Mouse (Mus musculus): ENCODE results near the gene Maml2.

Gene Maml2

DNA sequence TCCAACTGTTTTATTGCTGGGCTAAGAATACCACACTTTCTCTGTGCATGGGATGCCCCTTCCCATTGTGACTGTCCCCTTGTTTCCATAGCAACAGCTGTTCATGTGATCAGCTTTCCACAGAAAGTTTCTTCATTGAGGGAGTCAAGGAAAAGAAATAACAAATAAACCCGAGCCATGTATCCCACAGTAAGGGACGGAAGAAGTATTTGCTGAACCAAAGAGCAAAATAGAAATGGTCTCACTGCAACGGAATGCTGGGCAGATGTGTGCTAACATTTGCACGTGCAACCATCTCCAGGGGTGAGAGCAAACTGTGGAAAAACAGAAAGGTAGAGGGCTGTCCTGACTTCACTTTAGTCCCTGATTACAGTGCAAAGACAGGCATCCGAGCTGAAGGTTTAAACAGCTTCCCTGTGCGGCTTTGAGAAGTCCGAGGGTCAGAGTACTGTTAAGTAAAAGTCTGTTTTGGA lies 156.9 kb downstream of the Maml2 start:
- no peak for DNase-seq

DNA sequence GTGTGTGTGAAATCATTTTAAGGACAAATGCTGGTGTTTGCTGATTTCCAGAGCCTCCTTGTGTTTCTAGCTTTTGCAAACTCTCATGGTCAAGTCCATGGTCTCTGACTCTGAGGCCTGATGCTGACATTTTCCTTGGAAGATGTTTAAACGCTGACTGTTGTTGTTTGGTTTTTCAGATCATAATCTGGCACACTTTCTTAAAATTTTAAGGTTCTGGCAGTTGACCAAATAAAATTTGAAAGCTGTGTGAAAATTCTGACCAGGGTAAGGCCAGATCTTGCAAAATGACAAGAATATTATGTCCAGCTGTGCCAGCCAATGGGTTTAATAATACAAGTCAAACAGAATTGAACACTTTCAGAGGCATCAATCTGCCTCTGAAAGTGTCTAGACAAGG lies 157.5 kb downstream of the Maml2 start:
- DNase-seq, result no peak

DNA sequence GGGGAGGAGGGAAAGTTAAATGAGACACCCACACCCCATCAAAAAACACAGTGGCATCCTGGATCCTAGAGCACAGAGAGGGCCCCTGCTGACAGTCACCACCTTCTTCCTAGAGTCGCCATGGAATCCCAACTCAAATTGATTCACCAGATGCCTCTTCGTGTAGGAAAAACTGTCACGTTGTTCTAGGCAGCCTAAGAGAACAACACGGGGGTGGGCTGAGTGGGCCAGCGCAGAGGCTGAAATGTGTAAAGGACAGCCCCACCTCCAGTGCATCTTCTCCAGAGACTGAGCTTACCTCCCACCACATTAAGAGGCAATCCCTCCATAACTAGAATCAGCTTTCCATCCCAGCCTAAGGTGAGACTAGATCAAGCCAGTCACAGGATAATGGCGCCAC lies 160.0 kb downstream of the Maml2 start:
- no peak for DNase-seq

DNA sequence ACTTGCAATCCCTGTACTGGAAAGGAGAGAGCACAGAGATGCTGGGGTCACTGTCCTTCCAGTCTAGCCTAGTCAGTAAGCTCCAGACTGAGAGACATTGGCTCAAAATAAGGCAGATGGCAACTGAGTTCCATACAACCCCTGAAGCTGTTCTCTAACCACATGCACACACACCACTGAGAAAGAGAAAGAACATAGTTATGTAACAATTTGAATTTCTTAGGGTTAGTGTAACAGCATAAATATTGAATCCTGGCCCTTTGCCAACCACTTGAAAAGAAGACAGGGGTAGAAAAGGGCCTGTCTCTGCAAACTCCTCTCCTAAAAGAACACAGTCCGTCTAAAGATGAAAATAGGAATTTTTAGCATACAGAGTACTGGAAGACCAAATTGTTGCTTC lies 161.6 kb downstream of the Maml2 start:
- no peak for DNase-seq

DNA sequence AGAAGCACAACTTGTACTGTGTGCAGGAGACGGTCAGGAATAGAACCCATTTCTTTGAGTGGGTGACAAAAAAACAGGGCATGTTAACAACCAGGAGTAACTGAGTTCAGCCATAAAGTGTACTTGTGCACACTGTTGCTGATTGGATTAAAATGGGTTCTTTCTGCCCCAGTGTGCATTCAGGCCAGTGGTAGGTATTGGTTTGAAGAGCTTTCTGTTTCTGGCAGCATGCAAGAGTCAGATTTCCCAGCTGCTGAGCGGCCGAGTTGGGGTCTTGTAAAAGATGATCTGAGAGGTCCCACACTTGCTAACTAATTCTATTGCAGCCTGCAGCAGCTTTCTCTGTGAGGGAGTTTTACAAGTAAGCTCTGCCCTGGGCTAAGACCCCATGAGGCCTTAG lies 162.3 kb downstream of the Maml2 start:
- DNase-seq, result no peak

- DNase-seq, result no peak
These were observed 163.2 kb downstream of the Maml2 start for GRCm38 (mm10) chr9:13460926-13461325.

GRCm38 (mm10) chr9:13465358-13466020 lies 167.7 kb downstream of the Maml2 start:
- DNase-seq, result no peak

DNA sequence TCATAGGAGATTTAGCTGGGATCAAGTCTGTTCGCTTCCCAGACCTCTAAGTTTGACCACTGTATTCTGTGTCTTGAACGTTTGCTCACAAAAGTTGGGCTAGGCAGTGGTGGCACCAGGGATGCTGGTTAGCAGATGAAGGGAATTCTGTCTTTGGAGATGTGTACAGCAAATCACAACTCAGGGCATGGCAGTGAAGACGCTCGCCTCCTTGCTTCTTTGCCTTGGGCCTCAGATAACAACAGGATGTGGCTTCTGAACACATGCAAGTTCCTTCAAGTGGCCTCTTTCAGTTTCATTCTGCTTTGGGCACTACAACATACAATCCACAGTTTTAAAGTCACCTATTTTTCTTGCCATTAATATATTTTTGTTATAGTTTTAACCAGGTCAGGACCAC lies 168.6 kb downstream of the Maml2 start:
- DNase-seq, result peak; percentile 62

- DNase-seq, result peak; percentile 53
These were observed 169.1 kb downstream of the Maml2 start for GRCm38 (mm10) chr9:13466816-13467215.

- no peak for DNase-seq
These were observed 170.0 kb downstream of the Maml2 start for GRCm38 (mm10) chr9:13467745-13468144.

- peak; percentile 62 for DNase-seq
These were observed 171.0 kb downstream of the Maml2 start for GRCm38 (mm10) chr9:13468778-13469177.

DNA sequence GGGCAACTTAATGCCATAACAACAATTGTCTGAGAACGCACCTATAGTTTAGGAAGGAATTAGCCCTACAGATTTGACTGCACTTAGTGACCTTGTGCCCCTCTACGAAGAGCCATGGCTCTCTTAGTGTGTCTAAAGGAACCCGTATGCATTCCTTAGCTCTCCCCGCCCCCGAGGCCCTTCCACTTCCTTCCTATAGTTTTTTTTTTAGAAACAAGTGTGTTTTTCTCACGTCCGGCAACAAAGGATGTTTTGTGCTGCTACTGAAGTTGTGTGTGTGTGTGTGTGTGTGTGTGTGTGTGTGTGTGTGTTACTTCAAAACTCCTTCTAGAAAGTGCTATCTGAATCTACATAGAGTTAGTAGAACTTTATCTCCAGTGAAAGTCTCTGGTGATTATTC lies 172.3 kb downstream of the Maml2 start:
- DNase-seq, result peak; percentile 68

GRCm38 (mm10) chr9:13474951-13475350 lies 177.2 kb downstream of the Maml2 start:
- DNase-seq, result no peak

DNA sequence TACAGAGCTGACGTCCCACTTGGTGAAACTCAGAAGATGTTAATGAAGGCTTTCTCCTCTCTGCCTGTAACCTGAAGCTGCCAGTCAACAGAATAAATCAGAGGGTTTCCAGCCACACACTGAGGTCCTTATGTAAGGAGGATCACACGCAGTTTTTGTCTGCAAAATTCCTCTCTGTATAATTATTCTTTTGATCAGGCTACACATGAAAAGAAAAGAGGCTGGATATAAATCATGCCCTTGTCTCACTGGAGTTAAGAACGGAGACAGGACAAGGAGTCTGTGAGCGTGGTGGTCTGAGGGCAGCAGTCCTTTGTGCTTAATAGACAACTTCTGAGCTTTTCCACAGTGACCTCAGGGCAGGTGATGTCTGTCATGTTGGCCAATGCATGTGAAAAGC lies 181.5 kb downstream of the Maml2 start:
- no peak for DNase-seq

- DNase-seq, result no peak
These were observed 185.7 kb downstream of the Maml2 start for GRCm38 (mm10) chr9:13483199-13484068.

DNA sequence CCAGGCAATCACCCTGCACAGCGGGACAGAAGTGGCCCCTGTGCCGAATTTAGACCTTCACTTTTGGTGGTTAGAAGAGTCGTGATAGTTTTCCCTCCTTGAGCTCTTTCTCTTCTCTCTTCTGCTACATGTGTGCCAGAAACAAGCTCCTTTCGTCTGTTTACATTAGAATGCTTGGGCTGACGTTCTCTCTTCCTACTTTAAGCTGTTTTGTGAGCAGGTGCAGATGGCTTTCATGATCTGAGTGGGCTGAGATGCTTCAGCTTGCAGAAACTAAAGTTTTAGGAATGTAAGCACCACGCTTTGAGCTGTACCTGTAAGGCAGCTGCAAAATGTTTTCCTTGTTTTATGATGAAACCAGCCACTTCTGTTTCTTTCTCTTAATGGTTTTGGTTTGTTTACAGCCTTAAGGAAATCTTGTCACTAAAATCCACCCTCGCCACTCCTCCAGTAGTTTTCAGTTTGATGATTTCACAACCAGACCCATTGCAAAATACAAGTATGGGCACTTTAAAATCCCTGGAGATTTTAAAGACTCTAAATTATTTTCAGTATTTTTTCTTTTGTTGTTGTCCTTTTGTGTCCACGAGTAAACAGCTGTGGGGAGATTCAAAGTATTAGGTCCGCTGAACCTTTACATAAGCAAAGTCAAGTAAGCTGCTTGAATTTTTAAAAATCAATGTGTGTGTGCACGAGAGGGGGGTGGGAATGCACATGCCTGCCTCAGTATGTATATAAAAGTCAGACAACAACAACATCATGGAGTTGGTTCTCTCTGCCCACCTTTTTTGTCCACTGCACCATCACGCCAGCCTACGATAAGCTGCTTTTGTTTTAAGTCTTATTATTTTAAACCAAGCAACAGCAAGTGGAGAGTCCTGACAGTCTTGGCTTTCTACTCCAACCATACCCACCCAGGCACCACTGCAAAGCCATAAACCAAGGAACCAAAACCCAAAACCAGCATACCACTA lies 186.8 kb downstream of the Maml2 start:
- DNase-seq, result peak; percentile 29

DNA sequence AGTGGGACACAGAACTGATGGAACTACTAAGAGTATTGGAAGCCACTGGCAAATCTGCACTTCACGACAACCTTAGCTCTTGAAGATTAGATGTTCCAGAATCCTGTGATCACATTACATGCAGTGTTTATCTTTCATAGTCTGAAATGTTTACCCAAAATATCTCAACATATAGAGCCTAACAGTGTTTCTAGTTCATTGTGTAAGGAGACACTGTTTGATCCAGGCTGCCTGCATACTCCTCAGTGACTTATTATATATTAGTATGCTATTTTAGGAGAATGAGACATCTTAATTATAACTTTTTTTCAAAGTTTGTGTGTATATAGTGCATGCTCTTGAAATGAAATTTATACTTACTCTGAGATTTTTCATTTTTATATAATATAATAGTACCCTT lies 188.2 kb downstream of the Maml2 start:
- no peak for DNase-seq

DNA sequence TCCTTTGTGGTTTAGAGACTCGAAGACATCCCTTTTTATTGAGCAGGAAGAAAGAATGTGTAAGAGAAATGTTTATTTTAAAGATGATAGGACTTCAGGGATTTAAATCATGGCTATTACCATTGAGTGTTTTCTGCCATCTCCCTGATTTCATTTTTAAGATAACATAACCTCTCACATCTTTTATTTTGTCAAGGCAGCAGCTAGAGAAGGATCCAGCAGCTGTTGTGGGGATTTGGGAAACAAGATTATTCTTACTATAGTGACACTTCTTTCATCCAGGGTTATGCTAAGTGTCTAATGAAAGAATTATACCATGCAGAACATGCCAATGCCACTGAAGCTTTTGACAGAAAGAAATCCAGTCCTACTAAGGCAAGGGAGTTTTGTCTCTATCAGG lies 193.3 kb downstream of the Maml2 start:
- no peak for DNase-seq

DNA sequence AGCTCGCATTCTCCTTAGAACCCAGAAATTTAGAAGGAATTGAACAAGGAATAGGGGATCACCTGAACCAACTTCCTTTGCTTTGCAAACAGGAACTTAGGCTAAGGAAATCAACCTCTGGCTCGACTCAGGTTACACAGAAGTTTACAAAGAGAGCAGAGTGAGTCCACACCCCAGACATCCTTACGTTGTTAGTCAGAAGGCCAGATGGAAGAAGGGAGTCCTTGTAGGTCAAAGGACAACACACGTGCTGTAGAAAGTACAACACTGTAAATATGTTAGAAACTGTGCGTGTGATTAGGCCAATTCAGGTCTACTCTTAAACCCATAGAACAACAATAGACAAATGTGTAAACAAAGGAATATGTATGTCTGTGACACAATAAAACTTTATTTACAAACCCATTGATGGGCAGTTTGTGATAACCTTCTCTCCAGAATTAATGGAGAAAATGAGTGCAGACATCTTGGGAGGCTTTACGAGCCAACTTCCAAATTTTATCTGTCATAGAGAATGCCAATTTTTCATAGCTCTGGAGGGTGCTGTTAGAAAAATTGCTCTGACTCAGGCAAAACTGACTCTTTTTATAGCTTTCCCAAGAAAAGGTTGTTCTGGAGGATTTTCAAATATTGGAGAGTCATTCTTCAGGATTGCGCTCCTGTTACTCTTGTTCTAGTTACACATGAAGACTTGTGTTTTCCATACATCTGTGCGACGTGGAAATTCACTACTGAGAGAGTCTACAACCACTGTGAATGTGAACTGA lies 194.3 kb downstream of the Maml2 start:
- no peak for DNase-seq

DNA sequence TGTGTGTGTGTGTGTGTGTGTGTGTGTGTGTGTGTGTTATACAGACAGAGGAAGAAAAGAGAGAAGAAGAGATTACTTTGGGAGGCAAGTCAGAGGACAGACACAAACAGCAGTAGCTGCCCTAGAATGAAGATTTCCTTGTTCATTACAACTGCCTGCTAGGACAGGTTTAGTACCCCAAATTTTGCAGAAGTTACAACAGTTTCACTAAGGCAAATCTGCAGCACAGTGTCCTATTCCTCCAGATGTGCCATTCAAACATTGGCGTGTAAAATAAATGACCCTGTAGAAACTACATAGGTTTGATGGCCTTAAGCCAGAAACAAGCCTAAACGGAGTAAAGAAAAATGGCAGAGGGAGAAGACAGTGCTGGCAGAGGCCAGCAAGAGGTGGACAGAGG lies 195.1 kb downstream of the Maml2 start:
- DNase-seq, result no peak

DNA sequence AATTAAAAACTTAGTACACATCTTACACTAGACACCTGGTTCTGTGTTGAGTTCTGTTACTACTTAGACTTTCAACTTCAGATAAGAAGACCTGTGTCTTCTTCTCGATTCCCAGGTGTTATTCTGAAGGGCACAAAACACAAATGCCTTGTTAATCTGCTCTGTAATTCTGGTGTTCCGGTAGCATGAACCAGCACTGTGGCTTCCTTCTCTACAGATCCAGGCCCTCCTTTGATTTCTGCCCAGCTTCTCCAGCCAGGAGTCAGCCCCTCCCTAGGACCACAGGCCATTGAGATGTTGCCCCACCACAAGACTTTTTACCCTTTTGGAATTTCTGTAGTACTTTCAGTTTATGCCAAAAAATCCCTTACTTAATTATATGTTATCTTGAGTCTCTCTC lies 196.0 kb downstream of the Maml2 start:
- no peak for DNase-seq

DNA sequence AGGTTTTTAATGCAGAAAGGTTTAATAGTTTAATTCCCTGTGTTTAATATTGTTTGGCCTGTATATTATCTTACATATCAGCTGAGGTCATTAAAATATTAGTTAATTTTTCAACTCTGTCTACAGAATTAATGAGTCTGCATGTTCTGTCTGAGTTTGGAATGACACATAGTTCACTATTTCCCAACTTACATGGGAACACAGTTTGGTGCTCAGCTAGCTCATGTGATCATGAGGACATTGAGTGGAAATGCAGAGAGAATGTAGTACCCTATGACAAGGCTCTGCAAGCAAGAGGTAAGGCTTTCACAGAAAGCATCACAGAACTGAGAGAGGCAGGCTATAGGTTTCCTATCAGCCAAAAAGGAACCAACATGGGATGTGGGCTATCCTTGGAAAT lies 197.8 kb downstream of the Maml2 start:
- DNase-seq, result no peak
